Mouse (Mus musculus) lung, adult 2 months (tissue): Measurements from ENCODE around the gene Cpvl.

ENCODE experiments used
- CTCF ChIP-seq: fragments of 200-500 bp; IDR thresholded peaks from 2 replicates; pipeline ENCODE4 v1.5.1; 2011; ENCODE audit warnings: mild to moderate bottlenecking, low read length, control low read depth; ENCODE audit not compliant: insufficient read depth
- POLR2A ChIP-seq: fragments of 200-500 bp; IDR thresholded peaks from 2 replicates; pipeline ENCODE4 v1.6.1; 2011; ENCODE audit warnings: low read depth, mild to moderate bottlenecking, control low read depth, low read length, borderline replicate concordance; ENCODE audit errors: extremely low read depth

GRCm38 (mm10) chr6:53968550-53968949 is 9.9 kb downstream of the Cpvl start:
- TF ChIP-seq CTCF, result peak; percentile 35; the same call in 1 of the 2 replicates
- TF ChIP-seq POLR2A, result no peak
